Mouse (Mus musculus) ovary, postnatal 14 days (tissue): ENCODE results near the gene Cdhr5.
"Not testable (repeated sequence)": the region's sequence is repeated elsewhere in the genome, so short reads cannot be mapped to it uniquely, and the experiment has no call there.

Experiments
- DNase-seq: peaks from one replicate; pipeline ENCODE4 v3.0.0; 2022; ENCODE audit warnings: low spot score

Cdhr5 gene

GRCm38 (mm10) chr7:141277701-141278678, 1.4 kb upstream of the Cdhr5 start:
- no peak for DNase-seq

- DNase-seq, result no peak
Observed at GRCm38 (mm10) chr7:141275356-141275755, 1.2 kb downstream of the Cdhr5 start.

- DNase-seq, result no peak
Observed at GRCm38 (mm10) chr7:141270631-141271030, 6.0 kb downstream of the Cdhr5 start.

GRCm38 (mm10) chr7:141269273-141269545, 7.4 kb downstream of the Cdhr5 start:
- DNase-seq, result no peak

- DNase-seq, result no peak
Observed at GRCm38 (mm10) chr7:141268466-141269272, 7.9 kb downstream of the Cdhr5 start.

- peak; percentile 42 for DNase-seq
Observed at GRCm38 (mm10) chr7:141265739-141266561, 10.6 kb downstream of the Cdhr5 start, which contains the start of gene Irf7. Gene Irf7 (minus strand): TSS chr7:141266481.

GRCm38 (mm10) chr7:141265411-141265738, 11.2 kb downstream of the Cdhr5 start:
- DNase-seq, result no peak

- peak; percentile 30 for DNase-seq
Observed at GRCm38 (mm10) chr7:141264761-141265410, 11.7 kb downstream of the Cdhr5 start.

- DNase-seq, result no peak
Observed at GRCm38 (mm10) chr7:141264041-141264700, 12.4 kb downstream of the Cdhr5 start.

- no peak for DNase-seq
Observed at GRCm38 (mm10) chr7:141263640-141264039, 12.9 kb downstream of the Cdhr5 start.

- DNase-seq, result no peak
Observed at GRCm38 (mm10) chr7:141261480-141261879, 15.1 kb downstream of the Cdhr5 start.

- DNase-seq, result no peak
Observed at GRCm38 (mm10) chr7:141256159-141256558, 20.4 kb downstream of the Cdhr5 start.

GRCm38 (mm10) chr7:141250486-141250885, 26.1 kb downstream of the Cdhr5 start:
- not testable (repeated sequence) for DNase-seq

GRCm38 (mm10) chr7:141231551-141231950, 45.0 kb downstream of the Cdhr5 start:
- no peak for DNase-seq

GRCm38 (mm10) chr7:141231111-141231510, 45.5 kb downstream of the Cdhr5 start:
- no peak for DNase-seq

GRCm38 (mm10) chr7:141230570-141230969, 46.0 kb downstream of the Cdhr5 start:
- DNase-seq, result no peak

- DNase-seq, result no peak
Observed at GRCm38 (mm10) chr7:141229702-141230101, 46.9 kb downstream of the Cdhr5 start.

- DNase-seq, result peak; percentile 96
Observed at GRCm38 (mm10) chr7:141228279-141229067, 48.1 kb downstream of the Cdhr5 start, which contains the start of gene Phrf1. Gene Phrf1 (plus strand): TSS chr7:141228784.

GRCm38 (mm10) chr7:141227796-141228195, 48.8 kb downstream of the Cdhr5 start:
- no peak for DNase-seq

GRCm38 (mm10) chr7:141226535-141226934, 50.1 kb downstream of the Cdhr5 start:
- DNase-seq, result no peak
